Mouse (Mus musculus): ENCODE measurements around the gene Anks6. TPM values are rescaled to one million over a fixed set of nuclear protein-coding genes. Genes with fewer than 3 reads are reported as not detected.
A peak's percentile ranks its signal among the peaks of the same experiment; 100 is the strongest.

The Anks6 gene
- total and polyA plus RNA-seq, 3 experiments, result not detected

- Histone ChIP-seq H3K9ac (ENCODE audit: control insufficient read depth, low read depth, low read length, poor library complexity, severe bottlenecking) (no peak overlapping the region), H3K4me3 (ENCODE audit: control insufficient read depth in 1 of 2, insufficient read depth in 1 of 2, low read depth in 2 of 2, low read length in 2 of 2) (no peak overlapping the region), H3K27me3 (ENCODE audit: control insufficient read depth in 1 of 2, insufficient read depth in 2 of 2, low read length in 2 of 2) (no peaks in the 10 kb centered on the region), H3K36me3 (ENCODE audit: control insufficient read depth in 1 of 2, insufficient read depth in 2 of 2, low read length in 2 of 2) (no peaks in the 10 kb centered on the region), H3K79me2 (ENCODE audit: control insufficient read depth, insufficient read depth, low read length, poor library complexity) (no peaks in the 10 kb centered on the region), H3K4me1 (ENCODE audit: control insufficient read depth in 1 of 2, insufficient read depth in 2 of 2, low read length in 2 of 2) (no peaks in the 10 kb centered on the region), H3K9me3 (replicated peaks; ENCODE audit: insufficient read depth, low read length) (no peaks in the 10 kb centered on the region), H3K27ac (ENCODE audit: control insufficient read depth, low read depth, low read length) (no peak overlapping the region)
- no peak for DNase-seq (ENCODE audit: low read depth, low spot score)
- TF ChIP-seq EP300 (IDR thresholded peaks at IDR 0.05; ENCODE audit: low read depth in 1 of 2, low read length in 2 of 2) (no peak), SMC3 (IDR thresholded peaks at IDR 0.05; ENCODE audit: low read depth, low read length) (no peak), CHD1 (IDR thresholded peaks at IDR 0.05; ENCODE audit: low read depth, low read length) (no peak), TAL1 (IDR thresholded peaks at IDR 0.05; ENCODE audit: low read length) (no peak), MAX (IDR thresholded peaks at IDR 0.05; ENCODE audit: low read length) (no peak), RAD21 (IDR thresholded peaks at IDR 0.05; ENCODE audit: low read depth, low read length) (no peak), E2F4 (IDR thresholded peaks at IDR 0.05; ENCODE audit: borderline replicate concordance, low read depth, low read length) (no peak), JUND (IDR thresholded peaks at IDR 0.05; ENCODE audit: low read depth, low read length) (no peak), MEF2A (IDR thresholded peaks at IDR 0.05; ENCODE audit: extremely low read depth, insufficient replicate concordance, low read depth, low read length, poor library complexity, severe bottlenecking) (no peak), TCF12 (IDR thresholded peaks at IDR 0.05; ENCODE audit: low read depth, low read length) (no peak), BHLHE40 (IDR thresholded peaks at IDR 0.05; ENCODE audit: borderline replicate concordance, low read depth, low read length) (no peak)
Measured at GRCm38 (mm10) chr4:47050642-47051381, 6.4 kb downstream of the Anks6 start.

GRCm38 (mm10) chr4:47050167-47050566, 7.1 kb downstream of the Anks6 start:
- no peak overlapping the region for H3K4me3 ChIP-seq (ENCODE audit: control insufficient read depth in 1 of 2, insufficient read depth in 1 of 2, low read depth in 2 of 2, low read length in 2 of 2)
- H3K79me2 ChIP-seq (ENCODE audit: control insufficient read depth, insufficient read depth, low read length, poor library complexity), result no peaks in the 10 kb centered on the region
- no peak overlapping the region for H3K9ac ChIP-seq (ENCODE audit: control insufficient read depth, low read depth, low read length, poor library complexity, severe bottlenecking)
- no peaks in the 10 kb centered on the region for H3K9me3 ChIP-seq (replicated peaks; ENCODE audit: insufficient read depth, low read length)
- no peak overlapping the region for H3K27ac ChIP-seq (ENCODE audit: control insufficient read depth, low read depth, low read length)
- no peaks in the 10 kb centered on the region for H3K36me3 ChIP-seq (ENCODE audit: control insufficient read depth in 1 of 2, insufficient read depth in 2 of 2, low read length in 2 of 2)
- DNase-seq (ENCODE audit: low read depth, low spot score), result peak; percentile 61
- TF ChIP-seq EP300 (IDR thresholded peaks at IDR 0.05; ENCODE audit: low read depth in 1 of 2, low read length in 2 of 2) (no peak), ZC3H11A (IDR thresholded peaks at IDR 0.05; ENCODE audit: low read depth, low read length) (no peak), ZMIZ1 (IDR thresholded peaks at IDR 0.05; ENCODE audit: low read depth, low read length) (no peak), TCF12 (IDR thresholded peaks at IDR 0.05; ENCODE audit: low read depth, low read length) (no peak), SMC3 (IDR thresholded peaks at IDR 0.05; ENCODE audit: low read depth, low read length) (peak; percentile 70), MXI1 (IDR thresholded peaks at IDR 0.05; ENCODE audit: low read depth, low read length) (no peak), RAD21 (IDR thresholded peaks at IDR 0.05; ENCODE audit: low read depth, low read length) (peak; percentile 72), SIN3A (IDR thresholded peaks at IDR 0.05; ENCODE audit: low read length) (no peak), MAX (IDR thresholded peaks at IDR 0.05; ENCODE audit: low read length) (no peak), MAFK (IDR thresholded peaks at IDR 0.05; ENCODE audit: borderline replicate concordance, low read depth, low read length) (no peak), CTCF (IDR thresholded peaks at IDR 0.05 in 2 of 3, conservative IDR thresholded peaks at IDR 0.05 in 1 of 3; ENCODE audit: control insufficient read depth in 1 of 3, insufficient read depth in 1 of 3, low read depth in 2 of 3, low read length in 3 of 3, poor library complexity in 1 of 3, severe bottlenecking in 1 of 3) (peak; percentile 76 to 92 (median 81)), E2F4 (IDR thresholded peaks at IDR 0.05; ENCODE audit: borderline replicate concordance, low read depth, low read length) (no peak), MEF2A (IDR thresholded peaks at IDR 0.05; ENCODE audit: extremely low read depth, insufficient replicate concordance, low read depth, low read length, poor library complexity, severe bottlenecking) (no peak), CHD2 (IDR thresholded peaks at IDR 0.05; ENCODE audit: low read length) (no peak)
- H3K4me1 ChIP-seq (ENCODE audit: control insufficient read depth in 1 of 2, insufficient read depth in 2 of 2, low read length in 2 of 2), result no peaks in the 10 kb centered on the region
- no peaks in the 10 kb centered on the region for H3K27me3 ChIP-seq (ENCODE audit: control insufficient read depth in 1 of 2, insufficient read depth in 2 of 2, low read length in 2 of 2)

Data from MEL (cell line).